Comparison of ENCODE assay signal across 18 mouse cellular contexts in the genomic region with DNA sequence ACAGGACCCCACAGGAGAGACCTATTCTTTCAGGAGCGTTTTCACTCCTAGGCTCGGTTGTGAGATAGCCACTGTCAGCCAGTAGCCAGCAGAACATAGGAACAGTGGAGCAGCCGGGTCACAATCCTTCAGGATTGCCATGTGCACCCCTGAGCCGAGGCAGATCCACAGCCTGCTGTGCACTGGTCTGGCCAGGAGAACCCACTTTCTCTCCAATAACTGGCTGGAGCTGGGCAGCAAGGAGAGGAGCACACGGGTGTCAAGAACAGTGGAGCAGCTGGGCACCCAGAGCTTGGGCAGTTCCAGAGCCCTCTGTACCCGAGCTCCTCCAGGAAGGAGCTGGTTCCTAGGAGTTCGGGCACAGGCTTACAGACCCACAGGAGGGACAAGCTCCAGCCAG. TPM values are rescaled to one million over a fixed set of nuclear protein-coding genes. Genes with fewer than 3 reads are reported as not detected.
DNase-seq lines count a peak whose midpoint lies in the region; ATAC-seq and TF ChIP-seq lines count a peak whose summit lies in the region.
"Had no signal": no experiment of that assay in that cellular context is flagged by ENCODE, and none has a peak within 500 bp of the region (broad histone marks: within the 10 kb centered on the region; RNA-seq: fewer than 3 reads in every experiment).

No protein-coding gene starts in this region.

- no peak overlapping the region for H3K4me3 ChIP-seq in forebrain, embryonic 13.5 days
- H3K4me3 ChIP-seq in forebrain, embryonic 16.5 days (replicated peaks; ENCODE audit: low read length), result no peak overlapping the region
- no peak overlapping the region for H3K4me3 ChIP-seq in midbrain, embryonic 16.5 days (ENCODE audit: low read depth, low read length)
- no peak overlapping the region for H3K4me3 ChIP-seq in midbrain, embryonic 11.5 days (ENCODE audit: low read depth, low read length)
- H3K4me3 ChIP-seq in heart, adult 2 months, result no peak overlapping the region
- H3K4me3 ChIP-seq: embryonic facial prominence, embryonic 15.5 days; hindbrain, embryonic 10.5 days had no signal

- no peak for DNase-seq in midbrain, embryonic 11.5 days (ENCODE audit: low spot score, missing footprints)
- DNase-seq in cerebellum, adult 9-10 months, result peak; percentile 28
- DNase-seq in frontal cortex, postnatal 14 days (ENCODE audit: low spot score in 2 of 2), result no peak
- no peak for DNase-seq in heart, adult 2 months
- DNase-seq: adrenal gland, postnatal 36 days; kidney, adult 2 months; thymus, postnatal 14 days had no signal

- 92% methylated on average over 7 of the region's 7 CpGs for WGBS in forebrain, embryonic 13.5 days
- 91% methylated on average over 7 of the region's 7 CpGs for WGBS in forebrain, embryonic 16.5 days
- 93% methylated on average over 7 of the region's 7 CpGs for WGBS in midbrain, embryonic 16.5 days
- WGBS in midbrain, embryonic 11.5 days, result 88% methylated on average over 7 of the region's 7 CpGs
- WGBS in heart, adult 2 months, result 89% methylated on average over 7 of the region's 7 CpGs

- H3K9me3 ChIP-seq in forebrain, embryonic 13.5 days (replicated peaks), result no peaks in the 10 kb centered on the region
- H3K9me3 ChIP-seq in forebrain, embryonic 16.5 days (ENCODE audit: control insufficient read depth, low read length), result no peaks in the 10 kb centered on the region
- H3K9me3 ChIP-seq in midbrain, embryonic 16.5 days (replicated peaks; ENCODE audit: control insufficient read depth, low read length, poor library complexity, severe bottlenecking), result no peaks in the 10 kb centered on the region
- no peaks in the 10 kb centered on the region for H3K9me3 ChIP-seq in midbrain, embryonic 11.5 days (ENCODE audit: control insufficient read depth, low read length)
- H3K9me3 ChIP-seq: embryonic facial prominence, embryonic 15.5 days; G1E; hindbrain, embryonic 10.5 days had no signal

- intact Hi-C loops in heart, adult 2 months (cut with DNase I), result no loop called here

- TF ChIP-seq CTCF in heart, adult 2 months (IDR thresholded peaks at IDR 0.05), result no peak

- no peak overlapping the region for H3K27ac ChIP-seq in forebrain, embryonic 13.5 days
- H3K27ac ChIP-seq in forebrain, embryonic 16.5 days (ENCODE audit: low read length), result no peak overlapping the region
- no peak overlapping the region for H3K27ac ChIP-seq in midbrain, embryonic 16.5 days (ENCODE audit: low read length)
- H3K27ac ChIP-seq in midbrain, embryonic 11.5 days (ENCODE audit: low read depth, low read length), result no peak overlapping the region
- no peak overlapping the region for H3K27ac ChIP-seq in heart, adult 2 months
- H3K27ac ChIP-seq: embryonic facial prominence, embryonic 15.5 days; hindbrain, embryonic 10.5 days; kidney, postnatal 0 days; macrophage had no signal

- H3K9ac ChIP-seq in forebrain, embryonic 13.5 days, result no peak overlapping the region
- no peak overlapping the region for H3K9ac ChIP-seq in forebrain, embryonic 16.5 days (replicated peaks; ENCODE audit: low read depth, low read length)
- H3K9ac ChIP-seq in midbrain, embryonic 16.5 days (ENCODE audit: low read depth, low read length), result no peak overlapping the region
- H3K9ac ChIP-seq in midbrain, embryonic 11.5 days (ENCODE audit: low read length), result no peak overlapping the region
- no peak overlapping the region for H3K9ac ChIP-seq in heart, adult 2 months (ENCODE audit: low read depth, low read length)
- H3K9ac ChIP-seq: embryonic facial prominence, embryonic 15.5 days had no signal

- no peak for TF ChIP-seq EP300 in heart, adult 2 months (IDR thresholded peaks at IDR 0.05; ENCODE audit: insufficient read depth, low read depth, low read length)

- no peaks in the 10 kb centered on the region; the same call in 1 of the 2 replicates for H3K79me2 ChIP-seq in heart, adult 2 months (replicated peaks; ENCODE audit: control insufficient read depth, insufficient read depth, low read length)

- TF ChIP-seq POLR2A in heart, adult 2 months (IDR thresholded peaks at IDR 0.05; ENCODE audit: insufficient read depth, low read depth, low read length), result no peak

- no peak overlapping the region for H3K4me2 ChIP-seq in forebrain, embryonic 13.5 days
- H3K4me2 ChIP-seq in forebrain, embryonic 16.5 days (ENCODE audit: low read length), result no peak overlapping the region
- H3K4me2 ChIP-seq in midbrain, embryonic 16.5 days (ENCODE audit: low read length), result no peak overlapping the region
- no peak overlapping the region for H3K4me2 ChIP-seq in midbrain, embryonic 11.5 days
- H3K4me2 ChIP-seq: embryonic facial prominence, embryonic 15.5 days; heart, embryonic 11.5 days had no signal

- H3K27me3 ChIP-seq in forebrain, embryonic 13.5 days, result no peaks in the 10 kb centered on the region
- no peaks in the 10 kb centered on the region for H3K27me3 ChIP-seq in forebrain, embryonic 16.5 days (replicated peaks; ENCODE audit: control insufficient read depth, insufficient read depth, low read length)
- no peaks in the 10 kb centered on the region for H3K27me3 ChIP-seq in midbrain, embryonic 16.5 days (ENCODE audit: control insufficient read depth, insufficient read depth, low read depth, low read length)
- no peaks in the 10 kb centered on the region for H3K27me3 ChIP-seq in midbrain, embryonic 11.5 days (ENCODE audit: control insufficient read depth, insufficient read depth, low read length)
- H3K27me3 ChIP-seq in heart, adult 2 months (ENCODE audit: control insufficient read depth, insufficient read depth, low read length), result no peaks in the 10 kb centered on the region
- H3K27me3 ChIP-seq: CH12.LX; embryonic facial prominence, embryonic 15.5 days; Patski had no signal

- peaks cover 24% of the 10 kb centered on the region for H3K36me3 ChIP-seq in forebrain, embryonic 13.5 days (ENCODE audit: poor library complexity, severe bottlenecking)
- H3K36me3 ChIP-seq in forebrain, embryonic 16.5 days (ENCODE audit: control insufficient read depth, insufficient read depth), result peaks cover 5% of the 10 kb centered on the region; the same call in 1 of the 2 replicates
- H3K36me3 ChIP-seq in midbrain, embryonic 16.5 days (ENCODE audit: control insufficient read depth, insufficient read depth, low read length), result 0 out of 2 replicates have a peak, but pooled peaks cover 3% of the 10 kb centered on the region
- no peaks in the 10 kb centered on the region for H3K36me3 ChIP-seq in midbrain, embryonic 11.5 days (ENCODE audit: control insufficient read depth, insufficient read depth, low read length)
- no peaks in the 10 kb centered on the region; the same call in 1 of the 2 replicates for H3K36me3 ChIP-seq in heart, adult 2 months (ENCODE audit: control insufficient read depth, insufficient read depth, low read length)

- 0 out of 2 replicates have a peak, but pooled peaks have one; percentile 41 for ATAC-seq in forebrain, embryonic 13.5 days
- no peak for ATAC-seq in forebrain, embryonic 16.5 days
- 0 out of 2 replicates have a peak, but pooled peaks have one; percentile 28 for ATAC-seq in midbrain, embryonic 16.5 days
- no peak for ATAC-seq in midbrain, embryonic 11.5 days (ENCODE audit: low FRiP score)
- ATAC-seq: Patski had no signal

- no peaks in the 10 kb centered on the region for H3K4me1 ChIP-seq in forebrain, embryonic 13.5 days
- H3K4me1 ChIP-seq in forebrain, embryonic 16.5 days (replicated peaks; ENCODE audit: control insufficient read depth, insufficient read depth, low read length), result no peaks in the 10 kb centered on the region
- no peaks in the 10 kb centered on the region for H3K4me1 ChIP-seq in midbrain, embryonic 16.5 days (ENCODE audit: control insufficient read depth, insufficient read depth, low read length)
- H3K4me1 ChIP-seq in midbrain, embryonic 11.5 days (ENCODE audit: control insufficient read depth, insufficient read depth, low read length), result no peaks in the 10 kb centered on the region
- no peaks in the 10 kb centered on the region for H3K4me1 ChIP-seq in heart, adult 2 months (ENCODE audit: control insufficient read depth, insufficient read depth, low read length)
- H3K4me1 ChIP-seq: embryonic facial prominence, embryonic 15.5 days; hindbrain, embryonic 10.5 days had no signal

RNA-seq across cellular contexts. Expression of gene Ccnh, which starts 49.6 kb away (rescaled TPM):
- polyA plus RNA-seq in forebrain, embryonic 13.5 days (2015; fragmentation: Nextera tagmentation; extraction: Ambion mirVana), result 115 and 116 TPM in 2 replicates
- 118 and 119 TPM in 2 replicates for polyA plus RNA-seq in forebrain, embryonic 16.5 days (2015; fragmentation: Nextera tagmentation; extraction: Ambion mirVana)
- 88.4 and 98.2 TPM in 2 replicates for polyA plus RNA-seq in midbrain, embryonic 16.5 days (2015; fragmentation: Nextera tagmentation; extraction: Ambion mirVana)
- 113 and 119 TPM in 2 replicates for polyA plus RNA-seq in midbrain, embryonic 11.5 days (2014; fragmentation: Nextera tagmentation; extraction: Ambion mirVana)
- 10 to 100 TPM; 27.0 to 30.0 TPM for total RNA-seq in heart, adult 2 months (2021)
- polyA plus RNA-seq in heart, adult 2 months (2012; rRNA removed), result 18.2 and 21.3 TPM in 2 replicates

RNA-seq across cellular contexts. Expression of gene Rasa1, which starts 50.2 kb away (rescaled TPM):
- polyA plus RNA-seq in forebrain, embryonic 13.5 days (2015; fragmentation: Nextera tagmentation; extraction: Ambion mirVana), result 71.4 and 74.6 TPM in 2 replicates
- 68.1 and 70.3 TPM in 2 replicates for polyA plus RNA-seq in forebrain, embryonic 16.5 days (2015; fragmentation: Nextera tagmentation; extraction: Ambion mirVana)
- polyA plus RNA-seq in midbrain, embryonic 16.5 days (2015; fragmentation: Nextera tagmentation; extraction: Ambion mirVana), result 55.5 and 56.8 TPM in 2 replicates
- 57.4 and 58.5 TPM in 2 replicates for polyA plus RNA-seq in midbrain, embryonic 11.5 days (2014; fragmentation: Nextera tagmentation; extraction: Ambion mirVana)
- total RNA-seq in heart, adult 2 months (2021), result 10 to 100 TPM; 20.7 to 27.8 TPM
- 5.6 and 14.0 TPM in 2 replicates for polyA plus RNA-seq in heart, adult 2 months (2012; rRNA removed)

Comparison
In these comparisons a context has a peak if more than half of its experiments do, and no peak if none do; other contexts are left out.
1. ATAC-seq: peak in forebrain, embryonic 13.5 days (single experiment) and midbrain, embryonic 16.5 days (single experiment); none in forebrain, embryonic 16.5 days (single experiment) and midbrain, embryonic 11.5 days (single experiment).